Mouse (Mus musculus): ENCODE results near the gene Fbf1. TPM values are rescaled to one million over a fixed set of nuclear protein-coding genes. Genes with fewer than 3 reads are reported as not detected.

The Fbf1 gene
- polyA plus RNA-seq, 1 experiment from 2014 or later, result 32.1 TPM

DNA sequence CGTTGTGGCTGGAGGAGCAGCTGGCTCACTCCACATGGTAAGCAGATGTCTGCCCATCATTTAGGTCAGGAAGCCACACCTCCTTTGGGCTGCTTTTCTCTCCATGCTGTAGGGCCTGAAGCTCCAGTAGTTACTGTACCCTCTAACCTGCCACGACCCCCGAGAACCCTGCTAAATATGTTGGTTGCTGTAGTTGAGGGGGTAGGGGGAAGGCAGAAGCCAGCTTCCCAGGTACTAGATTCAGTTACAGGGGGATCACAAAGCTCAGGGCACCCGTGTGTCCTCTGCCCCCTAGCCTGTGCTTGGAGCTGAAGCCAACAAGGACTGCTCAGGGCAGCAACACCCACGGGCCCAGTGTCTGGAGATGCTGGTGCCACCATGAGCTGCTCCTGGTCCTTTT, 34.5 kb downstream of the Fbf1 start:
- H3K27ac ChIP-seq (ENCODE audit: low read depth, low read length), result no peak overlapping the region
- no peak for DNase-seq (ENCODE audit: low spot score)
- H3K9ac ChIP-seq (ENCODE audit: low read depth, low read length), result no peak overlapping the region
- no peak overlapping the region for H3K4me2 ChIP-seq (replicated peaks; ENCODE audit: low read depth, low read length)
- 73% methylated on average over 5 of the region's 5 CpGs for WGBS
- ATAC-seq (ENCODE audit: low FRiP score), result no peak
- H3K4me1 ChIP-seq (replicated peaks; ENCODE audit: control insufficient read depth, insufficient read depth, low read length), result no peaks in the 10 kb centered on the region; the same call in 1 of the 2 replicates
- H3K36me3 ChIP-seq (ENCODE audit: control insufficient read depth, insufficient read depth, low read length), result 0 out of 2 replicates have a peak, but pooled peaks cover 10% of the 10 kb centered on the region
- H3K27me3 ChIP-seq (ENCODE audit: control insufficient read depth, insufficient read depth, low read length), result no peaks in the 10 kb centered on the region
- H3K9me3 ChIP-seq (ENCODE audit: control insufficient read depth, low read length), result no peaks in the 10 kb centered on the region
- H3K4me3 ChIP-seq (ENCODE audit: low read depth, low read length), result no peak overlapping the region

DNA sequence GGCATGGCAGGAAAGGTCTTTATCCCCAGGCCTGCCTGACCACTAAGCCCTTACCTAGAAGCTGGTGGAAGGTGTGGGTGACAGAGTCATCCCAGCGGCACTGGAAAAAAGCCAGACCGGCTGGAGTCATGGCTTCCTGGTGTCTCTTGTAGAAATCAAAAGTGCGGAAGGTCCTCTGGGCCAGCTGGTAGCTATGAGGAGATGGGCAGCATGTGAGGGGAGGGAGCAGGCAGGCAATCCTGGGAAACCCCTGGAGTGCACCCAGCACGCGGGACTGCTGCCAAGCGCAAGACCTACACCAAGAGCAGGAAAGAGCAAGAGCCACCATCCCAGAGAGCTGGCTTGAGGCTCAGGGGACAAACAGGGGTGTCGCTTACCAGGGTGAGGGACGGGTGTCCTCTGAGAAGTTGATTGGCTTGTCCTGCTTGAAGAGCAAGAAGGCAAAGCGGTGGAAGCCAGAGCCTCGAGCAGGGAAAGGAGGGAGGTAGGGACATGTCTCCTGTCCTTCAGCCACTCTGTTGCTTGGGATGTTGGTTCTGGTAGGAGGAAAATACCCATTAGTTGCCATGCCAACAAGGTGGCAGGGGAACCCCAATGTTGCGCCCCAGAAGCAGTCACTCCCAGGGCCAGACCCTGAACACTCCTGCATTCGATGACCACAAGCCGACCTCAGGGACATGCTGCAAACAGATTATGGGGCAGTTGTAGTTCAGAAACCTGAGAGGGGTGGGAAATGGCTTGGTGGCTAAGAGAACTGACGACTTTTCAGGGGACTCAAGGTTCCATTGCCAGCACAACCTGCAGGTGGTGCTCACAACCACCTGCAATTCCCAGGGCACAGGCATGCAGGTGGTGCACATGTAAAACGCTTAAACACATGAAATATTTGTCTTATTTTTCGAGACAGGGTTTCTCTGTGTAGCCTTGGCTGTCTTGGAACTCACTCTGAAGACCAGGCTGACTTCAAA, 35.3 kb downstream of the Fbf1 start:
- no peak for ATAC-seq (ENCODE audit: low FRiP score)
- no peaks in the 10 kb centered on the region for H3K27me3 ChIP-seq (ENCODE audit: control insufficient read depth, insufficient read depth, low read length)
- H3K4me1 ChIP-seq (replicated peaks; ENCODE audit: control insufficient read depth, insufficient read depth, low read length), result no peaks in the 10 kb centered on the region
- WGBS, result 86% methylated on average over 16 of the region's 16 CpGs
- H3K4me2 ChIP-seq (replicated peaks; ENCODE audit: low read depth, low read length), result no peak overlapping the region
- no peak overlapping the region for H3K27ac ChIP-seq (ENCODE audit: low read depth, low read length)
- no peak overlapping the region for H3K9ac ChIP-seq (ENCODE audit: low read depth, low read length)
- no peak overlapping the region for H3K4me3 ChIP-seq (ENCODE audit: low read depth, low read length)
- H3K36me3 ChIP-seq (ENCODE audit: control insufficient read depth, insufficient read depth, low read length), result 0 out of 2 replicates have a peak, but pooled peaks cover 10% of the 10 kb centered on the region
- no peak for DNase-seq (ENCODE audit: low spot score)
- no peaks in the 10 kb centered on the region for H3K9me3 ChIP-seq (ENCODE audit: control insufficient read depth, low read length)

DNA sequence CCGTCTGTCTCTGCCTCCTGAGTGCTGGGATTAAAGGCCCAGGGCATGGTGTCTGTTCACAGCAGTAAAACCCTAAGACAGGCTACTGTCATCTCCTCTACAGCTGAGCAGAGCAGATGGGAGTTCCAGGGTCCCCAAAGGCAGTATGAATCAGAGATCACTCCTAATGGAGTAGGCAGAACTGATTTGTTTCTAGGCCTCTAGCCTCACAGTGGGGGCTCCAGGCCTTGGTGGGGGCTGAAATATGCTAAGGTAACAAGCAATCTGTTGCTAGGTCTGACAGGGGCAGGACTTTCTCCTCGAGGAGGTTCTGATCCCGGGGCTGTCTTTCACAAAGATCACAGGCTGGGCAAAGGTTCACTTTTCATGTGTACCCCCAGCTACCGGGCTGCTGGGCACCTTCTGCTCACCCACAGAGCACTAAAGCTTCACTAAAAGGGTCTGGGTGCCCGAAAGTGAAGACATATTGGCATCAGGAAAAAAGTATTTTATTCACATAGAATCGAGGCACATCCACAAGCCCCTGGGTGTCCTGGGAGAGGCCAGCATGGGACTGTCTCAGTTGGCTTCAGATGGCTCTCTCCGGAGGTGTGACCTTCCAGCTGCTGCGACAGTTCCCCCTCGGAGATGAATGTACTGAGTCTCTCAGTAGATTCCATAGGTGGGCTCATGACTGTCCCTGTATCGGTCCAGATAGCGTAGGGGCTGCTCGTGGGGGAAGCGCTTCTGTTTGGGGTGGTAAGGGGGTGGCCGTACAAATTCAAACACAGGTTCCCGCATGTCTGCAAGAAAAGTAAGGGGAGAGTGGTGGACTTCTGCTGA, 36.4 kb downstream of the Fbf1 start:
- DNase-seq (ENCODE audit: low spot score) (no peak), ATAC-seq (ENCODE audit: low FRiP score) (no peak)
- Histone ChIP-seq H3K27ac (ENCODE audit: low read depth, low read length) (no peak overlapping the region), H3K9ac (ENCODE audit: low read depth, low read length) (peak overlapping the region; percentile 73), H3K4me2 (replicated peaks; ENCODE audit: low read depth, low read length) (peak overlapping the region; percentile 78), H3K4me3 (ENCODE audit: low read depth, low read length) (no peak overlapping the region; the same call in 1 of the 2 replicates), H3K27me3 (ENCODE audit: control insufficient read depth, insufficient read depth, low read length) (no peaks in the 10 kb centered on the region), H3K9me3 (ENCODE audit: control insufficient read depth, low read length) (no peaks in the 10 kb centered on the region), H3K4me1 (replicated peaks; ENCODE audit: control insufficient read depth, insufficient read depth, low read length) (peaks cover 4% of the 10 kb centered on the region; the same call in 1 of the 2 replicates), H3K36me3 (ENCODE audit: control insufficient read depth, insufficient read depth, low read length) (0 out of 2 replicates have a peak, but pooled peaks cover 10% of the 10 kb centered on the region)
- 83% methylated on average over 15 of the region's 15 CpGs for WGBS

DNA sequence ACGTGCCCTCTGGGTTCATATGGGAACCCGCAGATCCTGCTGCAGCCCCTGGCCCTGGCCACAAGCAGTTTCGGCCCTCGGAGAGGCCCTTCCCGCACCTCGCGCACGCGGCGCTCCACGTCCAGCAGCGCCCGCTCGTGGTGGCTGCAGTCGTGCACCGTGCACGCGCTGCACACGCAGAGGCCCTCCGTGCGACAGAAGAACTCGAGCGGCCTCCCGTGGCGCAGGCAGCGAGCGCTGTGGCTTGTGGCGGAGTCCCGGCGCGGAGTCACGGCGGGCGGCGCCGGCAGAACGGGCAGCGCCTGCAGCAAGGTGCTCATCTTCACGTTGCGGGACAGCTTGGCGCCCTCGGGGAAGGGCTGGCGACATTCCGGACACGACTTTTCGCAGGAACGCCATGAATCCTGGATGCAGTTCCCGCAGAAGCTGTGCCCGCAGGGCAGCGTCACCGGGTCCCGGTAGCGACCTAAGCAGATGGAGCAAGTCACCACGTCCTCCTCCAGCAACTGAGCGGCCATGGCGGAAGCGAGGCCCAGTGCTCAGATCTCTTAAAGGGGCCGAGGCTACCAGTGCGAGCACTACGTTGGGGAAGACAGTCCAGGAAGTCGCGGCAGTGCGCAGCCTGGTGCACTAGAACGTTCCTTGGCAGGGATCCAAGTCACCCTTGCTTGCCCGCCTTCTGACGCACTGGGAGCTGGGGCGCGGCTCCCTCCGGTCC, 37.3 kb downstream of the Fbf1 start, which contains the start of gene Trim65:
Trim65 (minus strand) TSS at position 641 of the 718 bp plus-strand sequence.
- Histone ChIP-seq H3K4me1 (replicated peaks; ENCODE audit: control insufficient read depth, insufficient read depth, low read length) (peaks cover 4% of the 10 kb centered on the region; the same call in 1 of the 2 replicates), H3K27ac (ENCODE audit: low read depth, low read length) (peak within 1 kb of the TSS; percentile 82), H3K9me3 (ENCODE audit: control insufficient read depth, low read length) (no peaks in the 10 kb centered on the region), H3K27me3 (ENCODE audit: control insufficient read depth, insufficient read depth, low read length) (no peaks in the 10 kb centered on the region), H3K4me2 (replicated peaks; ENCODE audit: low read depth, low read length) (peak within 1 kb of the TSS; percentile 78), H3K36me3 (ENCODE audit: control insufficient read depth, insufficient read depth, low read length) (0 out of 2 replicates have a peak, but pooled peaks cover 10% of the 10 kb centered on the region), H3K9ac (ENCODE audit: low read depth, low read length) (peak within 1 kb of the TSS; percentile 73), H3K4me3 (ENCODE audit: low read depth, low read length) (peak within 1 kb of the TSS; percentile 52)
- peak; percentile 82 for ATAC-seq (ENCODE audit: low FRiP score)
- 3% methylated on average over 69 of the region's 69 CpGs for WGBS
- DNase-seq (ENCODE audit: low spot score), result peak; percentile 90

DNA sequence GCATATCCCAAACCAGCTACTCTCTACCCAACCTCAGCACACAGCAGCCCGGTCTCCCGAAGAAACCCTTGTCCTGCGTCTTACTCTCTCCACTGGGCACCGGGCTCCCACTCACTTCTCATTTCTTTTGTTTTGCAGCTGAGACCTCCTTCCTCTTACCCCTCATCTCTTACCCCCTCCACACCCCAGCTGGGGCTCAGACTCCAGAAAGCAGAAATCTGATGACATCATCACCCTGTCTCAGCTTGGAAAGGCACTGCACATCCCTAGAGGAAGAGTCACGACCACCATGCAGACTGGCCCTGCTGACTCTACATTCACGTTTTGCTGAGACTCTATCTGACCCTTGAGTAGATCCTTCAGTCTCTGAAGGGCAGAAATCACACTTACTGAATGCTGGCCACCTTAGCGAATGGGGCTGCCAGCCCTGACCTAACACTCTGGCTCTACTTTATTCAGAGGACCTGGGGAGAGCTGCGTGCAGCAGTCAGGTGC, 37.9 kb downstream of the Fbf1 start:
- Histone ChIP-seq H3K9me3 (ENCODE audit: control insufficient read depth, low read length) (no peaks in the 10 kb centered on the region), H3K27me3 (ENCODE audit: control insufficient read depth, insufficient read depth, low read length) (no peaks in the 10 kb centered on the region), H3K4me1 (replicated peaks; ENCODE audit: control insufficient read depth, insufficient read depth, low read length) (peaks cover 4% of the 10 kb centered on the region; the same call in 1 of the 2 replicates), H3K4me2 (replicated peaks; ENCODE audit: low read depth, low read length) (peak overlapping the region; percentile 78), H3K4me3 (ENCODE audit: low read depth, low read length) (peak overlapping the region; percentile 52), H3K27ac (ENCODE audit: low read depth, low read length) (peak overlapping the region; percentile 82), H3K9ac (ENCODE audit: low read depth, low read length) (peak overlapping the region; percentile 73), H3K36me3 (ENCODE audit: control insufficient read depth, insufficient read depth, low read length) (0 out of 2 replicates have a peak, but pooled peaks cover 10% of the 10 kb centered on the region)
- DNase-seq (ENCODE audit: low spot score), result peak; percentile 62
- peak; percentile 55 for ATAC-seq (ENCODE audit: low FRiP score)
- 42% methylated on average over 8 of the region's 8 CpGs for WGBS

DNA sequence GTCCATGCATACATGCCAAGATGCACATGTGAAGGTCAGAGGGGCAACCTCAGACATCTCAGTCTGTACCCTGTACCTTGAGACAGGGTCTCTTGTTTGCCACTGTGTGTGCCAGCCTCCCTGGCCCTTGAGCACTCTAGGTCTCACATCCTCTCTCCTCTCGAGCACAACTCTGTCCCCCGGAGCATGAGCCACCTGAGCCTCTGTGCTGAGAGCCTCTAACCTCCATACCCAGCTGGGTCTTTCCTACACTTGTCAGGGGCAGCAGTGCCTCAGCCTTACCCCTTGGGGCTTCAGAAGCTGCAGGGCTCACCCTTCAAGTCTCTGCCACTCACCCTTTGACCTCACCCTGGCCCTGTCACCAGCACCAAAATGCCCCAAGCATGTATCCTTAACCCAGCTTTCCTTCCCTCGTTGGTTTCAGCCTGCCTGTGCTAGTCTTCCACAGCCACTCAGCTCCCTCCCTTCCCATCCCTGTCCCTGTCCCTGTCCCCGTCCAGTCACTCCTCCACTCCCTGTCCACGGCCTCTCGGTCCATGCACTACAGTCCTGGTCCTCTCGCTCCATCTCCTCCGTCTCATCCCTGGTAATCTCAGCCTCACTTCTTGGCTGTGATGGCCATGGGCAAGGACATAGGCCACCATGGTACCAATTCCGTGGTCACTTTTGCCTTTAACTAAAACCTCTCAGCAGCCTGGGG, 38.7 kb downstream of the Fbf1 start:
- Histone ChIP-seq H3K4me3 (ENCODE audit: low read depth, low read length) (no peak overlapping the region), H3K27me3 (ENCODE audit: control insufficient read depth, insufficient read depth, low read length) (no peaks in the 10 kb centered on the region), H3K4me1 (replicated peaks; ENCODE audit: control insufficient read depth, insufficient read depth, low read length) (peaks cover 4% of the 10 kb centered on the region; the same call in 1 of the 2 replicates), H3K36me3 (ENCODE audit: control insufficient read depth, insufficient read depth, low read length) (0 out of 2 replicates have a peak, but pooled peaks cover 7% of the 10 kb centered on the region), H3K27ac (ENCODE audit: low read depth, low read length) (no peak overlapping the region), H3K9me3 (ENCODE audit: control insufficient read depth, low read length) (no peaks in the 10 kb centered on the region), H3K9ac (ENCODE audit: low read depth, low read length) (no peak overlapping the region), H3K4me2 (replicated peaks; ENCODE audit: low read depth, low read length) (no peak overlapping the region)
- 77% methylated on average over 9 of the region's 9 CpGs for WGBS
- DNase-seq (ENCODE audit: low spot score) (no peak), ATAC-seq (ENCODE audit: low FRiP score) (no peak)

DNA sequence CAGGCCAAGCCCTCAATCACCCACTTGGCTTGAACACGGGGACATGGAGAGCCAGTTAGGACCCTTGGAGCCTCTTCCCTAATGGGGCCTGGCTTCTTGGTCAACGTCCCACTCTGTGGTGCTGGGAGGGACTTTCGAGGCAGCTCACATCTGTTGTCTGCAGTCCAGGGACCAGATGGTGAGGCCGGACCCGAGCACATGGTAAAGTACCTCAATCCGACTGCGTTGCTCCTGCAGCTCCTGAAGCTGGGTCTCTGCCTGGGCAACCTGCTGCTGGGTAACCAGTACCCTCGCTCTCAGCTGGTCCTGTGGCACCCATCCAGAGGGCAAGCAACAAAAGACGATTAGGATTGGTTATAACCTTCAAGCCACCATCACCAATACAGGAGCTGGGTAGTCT, 40.0 kb downstream of the Fbf1 start:
- WGBS, result 78% methylated on average over 9 of the region's 9 CpGs
- H3K27ac ChIP-seq (ENCODE audit: low read depth, low read length), result no peak overlapping the region

More for the DNA sequence above, 40.0 kb downstream of the Fbf1 start:
- no peaks in the 10 kb centered on the region for H3K9me3 ChIP-seq (ENCODE audit: control insufficient read depth, low read length)
- DNase-seq (ENCODE audit: low spot score) (no peak), ATAC-seq (ENCODE audit: low FRiP score) (no peak)
- no peaks in the 10 kb centered on the region for H3K27me3 ChIP-seq (ENCODE audit: control insufficient read depth, insufficient read depth, low read length)
- H3K4me1 ChIP-seq (replicated peaks; ENCODE audit: control insufficient read depth, insufficient read depth, low read length), result peaks cover 4% of the 10 kb centered on the region; the same call in 1 of the 2 replicates
- no peak overlapping the region for H3K4me2 ChIP-seq (replicated peaks; ENCODE audit: low read depth, low read length)
- no peak overlapping the region for H3K9ac ChIP-seq (ENCODE audit: low read depth, low read length)
- no peak overlapping the region for H3K4me3 ChIP-seq (ENCODE audit: low read depth, low read length)
- 0 out of 2 replicates have a peak, but pooled peaks cover 6% of the 10 kb centered on the region for H3K36me3 ChIP-seq (ENCODE audit: control insufficient read depth, insufficient read depth, low read length)
